Mouse (Mus musculus): ENCODE results near the gene Banp.

DNA sequence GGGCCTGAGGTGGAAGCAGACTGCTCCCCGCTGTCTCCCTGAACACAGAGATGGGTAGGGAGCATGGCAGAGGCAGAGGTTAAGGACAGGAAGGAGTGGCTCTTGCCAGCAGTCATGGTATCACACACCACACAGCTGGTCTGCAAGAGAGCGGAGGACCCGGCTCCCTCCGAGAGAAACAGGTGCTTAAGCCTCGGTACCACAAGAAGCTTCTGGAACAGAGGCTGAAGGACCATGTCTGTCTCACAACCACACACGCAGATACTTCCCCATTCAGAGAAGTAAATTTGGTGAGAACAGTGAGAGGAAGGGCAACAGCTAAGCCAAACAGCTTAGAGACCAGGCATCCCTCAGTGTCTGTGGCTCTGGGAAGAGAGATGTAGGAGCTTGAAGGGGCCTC lies 38.1 kb upstream of the Banp start:
- TF ChIP-seq ZC3H11A (IDR thresholded peaks at IDR 0.05; ENCODE audit: low read depth, low read length) (no peak), SIN3A (IDR thresholded peaks at IDR 0.05; ENCODE audit: low read length) (no peak), CTCF (IDR thresholded peaks at IDR 0.05 in 2 of 3, conservative IDR thresholded peaks at IDR 0.05 in 1 of 3; ENCODE audit: control insufficient read depth in 1 of 3, insufficient read depth in 1 of 3, low read depth in 2 of 3, low read length in 3 of 3, poor library complexity in 1 of 3, severe bottlenecking in 1 of 3) (no peak)
